Mouse (Mus musculus): ENCODE measurements around the gene Tanc1. TPM values are rescaled to one million over a fixed set of nuclear protein-coding genes. Genes with fewer than 3 reads are reported as not detected.

Gene Tanc1
- total RNA-seq, 2 experiments from 2014 or later, result 118 to 124 TPM

GRCm38 (mm10) chr2:59751172-59751571, 139.3 kb downstream of the Tanc1 start:
- no peak overlapping the region for H3K27ac ChIP-seq
- DNase-seq (ENCODE audit: low spot score in 2 of 2), result no peak
- no peak overlapping the region for H3K4me3 ChIP-seq
- TF ChIP-seq CTCF (conservative IDR thresholded peaks at IDR 0.05), result no peak

- DNase-seq (ENCODE audit: low spot score in 2 of 2), result no peak
- H3K27ac ChIP-seq, result no peak overlapping the region
- no peak for TF ChIP-seq CTCF (conservative IDR thresholded peaks at IDR 0.05)
- no peak overlapping the region for H3K4me3 ChIP-seq
These were observed 140.3 kb downstream of the Tanc1 start for GRCm38 (mm10) chr2:59752148-59752547.

GRCm38 (mm10) chr2:59752766-59753165, 140.9 kb downstream of the Tanc1 start:
- no peak for DNase-seq (ENCODE audit: low spot score in 2 of 2)
- H3K27ac ChIP-seq, result no peak overlapping the region
- no peak overlapping the region for H3K4me3 ChIP-seq
- no peak for TF ChIP-seq CTCF (conservative IDR thresholded peaks at IDR 0.05)

GRCm38 (mm10) chr2:59756137-59756753, 144.4 kb downstream of the Tanc1 start:
- no peak for TF ChIP-seq CTCF (conservative IDR thresholded peaks at IDR 0.05)
- Histone ChIP-seq H3K27ac (no peak overlapping the region), H3K4me3 (no peak overlapping the region)
- DNase-seq (ENCODE audit: low spot score in 2 of 2), result no peak

- TF ChIP-seq CTCF (conservative IDR thresholded peaks at IDR 0.05), result peak; percentile 53
- H3K27ac ChIP-seq, result no peak overlapping the region
- H3K4me3 ChIP-seq, result no peak overlapping the region
- no peak for DNase-seq (ENCODE audit: low spot score in 2 of 2)
These were observed 145.2 kb downstream of the Tanc1 start for GRCm38 (mm10) chr2:59757015-59757414.

GRCm38 (mm10) chr2:59758139-59758918, 146.5 kb downstream of the Tanc1 start:
- TF ChIP-seq CTCF (conservative IDR thresholded peaks at IDR 0.05), result no peak
- Histone ChIP-seq H3K4me3 (no peak overlapping the region), H3K27ac (no peak overlapping the region)
- DNase-seq (ENCODE audit: low spot score in 2 of 2), result no peak

GRCm38 (mm10) chr2:59760731-59761130, 148.9 kb downstream of the Tanc1 start:
- DNase-seq (ENCODE audit: low spot score in 2 of 2), result no peak
- Histone ChIP-seq H3K27ac (no peak overlapping the region), H3K4me3 (no peak overlapping the region)
- TF ChIP-seq CTCF (conservative IDR thresholded peaks at IDR 0.05), result no peak

- H3K4me3 ChIP-seq, result no peak overlapping the region
- DNase-seq (ENCODE audit: low spot score in 2 of 2), result no peak
- no peak for TF ChIP-seq CTCF (conservative IDR thresholded peaks at IDR 0.05)
- no peak overlapping the region for H3K27ac ChIP-seq
These were observed 149.3 kb downstream of the Tanc1 start for GRCm38 (mm10) chr2:59761183-59761582.

- no peak overlapping the region for H3K27ac ChIP-seq
- DNase-seq (ENCODE audit: low spot score in 2 of 2), result no peak
- no peak for TF ChIP-seq CTCF (conservative IDR thresholded peaks at IDR 0.05)
These were observed 150.4 kb downstream of the Tanc1 start for GRCm38 (mm10) chr2:59762277-59762676.

GRCm38 (mm10) chr2:59765671-59766070, 153.8 kb downstream of the Tanc1 start:
- no peak overlapping the region for H3K4me3 ChIP-seq
- no peak overlapping the region for H3K27ac ChIP-seq
- TF ChIP-seq CTCF (conservative IDR thresholded peaks at IDR 0.05), result no peak
- DNase-seq (ENCODE audit: low spot score in 2 of 2), result no peak

More at GRCm38 (mm10) chr2:59762277-59762676, 150.4 kb downstream of the Tanc1 start:
- no peak overlapping the region for H3K4me3 ChIP-seq

- no peak overlapping the region for H3K27ac ChIP-seq
- DNase-seq (ENCODE audit: low spot score in 2 of 2), result no peak
- TF ChIP-seq CTCF (conservative IDR thresholded peaks at IDR 0.05), result no peak
- H3K4me3 ChIP-seq, result no peak overlapping the region
These were observed 156.1 kb downstream of the Tanc1 start for GRCm38 (mm10) chr2:59767893-59768292.

- no peak for TF ChIP-seq CTCF (conservative IDR thresholded peaks at IDR 0.05)
- H3K4me3 ChIP-seq, result no peak overlapping the region
- DNase-seq (ENCODE audit: low spot score in 2 of 2), result no peak
- no peak overlapping the region for H3K27ac ChIP-seq
These were observed 157.0 kb downstream of the Tanc1 start for GRCm38 (mm10) chr2:59768661-59769384.

- no peak overlapping the region for H3K4me3 ChIP-seq
- H3K27ac ChIP-seq, result no peak overlapping the region
- no peak for TF ChIP-seq CTCF (conservative IDR thresholded peaks at IDR 0.05)
- DNase-seq (ENCODE audit: low spot score in 2 of 2), result no peak
These were observed 157.5 kb downstream of the Tanc1 start for GRCm38 (mm10) chr2:59769385-59769735.

Data from layer of hippocampus, adult 2 months (tissue).